Mouse (Mus musculus) cerebellum, postnatal 4 days (tissue): ENCODE results near the gene Clpp.

Experiments used
- DNase-seq, 2 experiments: peaks; one replicate each; pipeline ENCODE4 v3.0.0; 2022; ENCODE audit warnings: low spot score in 2 of 2, mixed read lengths in 1 of 2

Clpp gene

GRCm38 (mm10) chr17:56986105-56986805, 3.9 kb upstream of the Clpp start:
- no peak for DNase-seq

GRCm38 (mm10) chr17:56988441-56988840, 1.7 kb upstream of the Clpp start:
- DNase-seq, result no peak

- peak in 1 of 2 experiments; percentile 10 for DNase-seq
Observed at GRCm38 (mm10) chr17:56988921-56989430, 1.1 kb upstream of the Clpp start.

GRCm38 (mm10) chr17:56989467-56990114, 514 bp upstream of the Clpp start:
- no peak for DNase-seq

- peak in 1 of 2 experiments; percentile 19 for DNase-seq
Observed at GRCm38 (mm10) chr17:56990966-56991365, 861 bp downstream of the Clpp start.

- DNase-seq, result no peak
Observed at GRCm38 (mm10) chr17:56995046-56995445, 4.9 kb downstream of the Clpp start.

- DNase-seq, result no peak
Observed at GRCm38 (mm10) chr17:56996506-56996905, 6.4 kb downstream of the Clpp start.

- DNase-seq, result peak; percentile 74 to 86
Observed at GRCm38 (mm10) chr17:56997029-56997667, 7.0 kb downstream of the Clpp start, which contains the start of gene Alkbh7. Gene Alkbh7, plus strand, starts transcription at chr17:56997339.

- DNase-seq, result no peak
Observed at GRCm38 (mm10) chr17:56999414-56999813, 9.3 kb downstream of the Clpp start.

- no peak for DNase-seq
Observed at GRCm38 (mm10) chr17:56999968-57000609, 10.0 kb downstream of the Clpp start, which contains the start of gene Pspn. Gene Pspn, minus strand, starts transcription at chr17:57000018.

- no peak for DNase-seq
Observed at GRCm38 (mm10) chr17:57001228-57001627, 11.1 kb downstream of the Clpp start.

- no peak for DNase-seq
Observed at GRCm38 (mm10) chr17:57003994-57004393, 13.9 kb downstream of the Clpp start.

- no peak for DNase-seq
Observed at GRCm38 (mm10) chr17:57007137-57007905, 17.2 kb downstream of the Clpp start.

- no peak for DNase-seq
Observed at GRCm38 (mm10) chr17:57010911-57011235, 20.8 kb downstream of the Clpp start.

- peak; percentile 78 to 96 for DNase-seq
Observed at GRCm38 (mm10) chr17:57011236-57012141, 21.4 kb downstream of the Clpp start, which contains the start of the genes Gtf2f1 and Gm17949. Gene Gtf2f1, minus strand, starts transcription at chr17:57011288. Gene Gm17949, plus strand, starts transcription at chr17:57011469.

- no peak for DNase-seq
Observed at GRCm38 (mm10) chr17:57012245-57012795, 22.2 kb downstream of the Clpp start.

- no peak for DNase-seq
Observed at GRCm38 (mm10) chr17:57019693-57020092, 29.6 kb downstream of the Clpp start.

- DNase-seq, result no peak
Observed at GRCm38 (mm10) chr17:57020960-57021359, 30.9 kb downstream of the Clpp start.

GRCm38 (mm10) chr17:57027471-57027870, 37.4 kb downstream of the Clpp start:
- no peak for DNase-seq

GRCm38 (mm10) chr17:57029691-57030090, 39.6 kb downstream of the Clpp start:
- no peak for DNase-seq
